Mouse (Mus musculus) heart, embryonic 11.5 days (tissue): ENCODE measurements at regions not wholly inside any gene's neighbourhood (a gene's known extent, or its start where the extent isn't known, plus 50 kb on each side); places are given as distances from the start of the nearest gene placed in this dataset.

Experiments used
- ATAC-seq: fragments of 200-750 bp; cut with Nextera tagmentation; replicated peaks from 2 replicates; pipeline ENCODE4 v1.8.0; 2017; ENCODE audit warnings: moderate library complexity; ENCODE audit not compliant: insufficient number of reproducible peaks, low FRiP score, low TSS enrichment
- H3K27ac ChIP-seq: fragments of 300-500 bp; sonication (generic); 2 replicates; pipeline ENCODE4 v1.5.1; 2014; ENCODE audit warnings: mild to moderate bottlenecking, low read depth, low read length
- H3K27me3 ChIP-seq: fragments of 300-500 bp; sonication (generic); 2 replicates; pipeline ENCODE4 v1.6.1; 2014; ENCODE audit warnings: mild to moderate bottlenecking, low read length, mixed read lengths; ENCODE audit not compliant: control insufficient read depth, insufficient read depth
- H3K36me3 ChIP-seq: fragments of 300-500 bp; sonication (generic); 2 replicates; pipeline ENCODE4 v1.6.1; 2014; ENCODE audit warnings: mild to moderate bottlenecking, low read length, moderate library complexity, mixed read lengths; ENCODE audit not compliant: control insufficient read depth, insufficient read depth
- H3K4me1 ChIP-seq: fragments of 300-500 bp; sonication (generic); 2 replicates; pipeline ENCODE4 v1.6.1; 2014; ENCODE audit warnings: low read length; ENCODE audit not compliant: control insufficient read depth, insufficient read depth
- H3K4me2 ChIP-seq: fragments of 300-500 bp; sonication (generic); 2 replicates; pipeline ENCODE4 v1.6.1; 2014; ENCODE audit warnings: mild to moderate bottlenecking, moderate library complexity
- H3K4me3 ChIP-seq: fragments of 300-500 bp; sonication (generic); 2 replicates; pipeline ENCODE4 v1.5.1; 2014; ENCODE audit warnings: low read depth, low read length
- H3K9ac ChIP-seq: fragments of 300-500 bp; sonication (generic); 2 replicates; pipeline ENCODE4 v1.6.1; 2014; ENCODE audit warnings: mild to moderate bottlenecking, low read depth, low read length, moderate library complexity
- H3K9me3 ChIP-seq: fragments of 300-500 bp; sonication (generic); replicated peaks from 2 replicates; pipeline ENCODE4 v1.6.1; 2016; ENCODE audit warnings: low read length; ENCODE audit not compliant: control insufficient read depth
- WGBS: fragments of 180-500 bp; shearing (Covaris S2); extraction: QIAGEN DNeasy Blood & Tissue Kit; methylation state at CpG from one replicate; pipeline ENCODE4 v1.1.7; 2014; ENCODE audit not compliant: insufficient replicate concordance; 5-methylcytosine and 5-hydroxymethylcytosine counted together

DNA sequence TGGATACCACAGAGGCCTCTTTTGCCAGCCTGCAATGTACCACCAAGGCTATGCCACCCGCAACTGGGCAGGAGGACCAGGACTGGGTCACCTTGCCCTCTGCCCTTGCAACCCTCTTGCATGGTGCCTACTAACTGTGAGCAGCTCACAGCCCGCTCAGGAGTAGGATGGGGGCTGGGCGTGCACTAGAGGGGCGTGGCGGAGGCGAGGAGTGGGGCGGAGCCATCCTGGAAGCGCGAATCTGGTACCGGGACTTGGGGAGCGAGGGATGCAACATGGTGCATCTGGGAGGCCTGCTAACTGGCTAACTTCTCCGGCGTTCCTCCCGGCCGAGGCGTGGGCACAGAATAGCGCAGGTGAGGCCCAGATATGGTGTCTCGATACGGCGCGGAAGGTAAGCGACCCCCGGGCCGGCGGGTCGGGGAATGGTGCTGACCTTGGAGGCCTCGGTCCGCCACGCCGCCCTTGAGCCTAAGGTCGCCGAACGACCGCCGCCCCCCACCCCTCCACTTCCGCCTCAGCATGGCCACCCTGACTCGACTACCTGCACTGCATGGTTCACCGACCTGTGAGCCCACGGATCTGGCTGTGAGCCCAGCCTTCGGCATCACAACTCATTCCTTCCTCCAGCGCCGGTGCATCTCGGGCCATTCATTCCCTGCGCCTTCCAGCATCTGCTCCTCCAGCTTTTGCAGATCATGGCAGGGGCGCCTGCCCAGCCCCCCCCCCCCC, 59.7 kb upstream of the Gdi2 start:
- Histone ChIP-seq H3K36me3 (0 out of 2 replicates have a peak, but pooled peaks cover 4% of the 10 kb centered on the region), H3K27ac (no peak overlapping the region), H3K4me3 (peak overlapping the region; percentile 57), H3K4me1 (no peaks in the 10 kb centered on the region), H3K27me3 (no peaks in the 10 kb centered on the region), H3K9me3 (no peaks in the 10 kb centered on the region), H3K4me2 (peak overlapping the region; percentile 70), H3K9ac (peak overlapping the region; percentile 46)
- under 1% methylated on average over 42 of the region's 45 CpGs for WGBS
- peak; percentile 93 for ATAC-seq
